Mouse (Mus musculus): ENCODE measurements around the gene Tmem263.

DNA sequence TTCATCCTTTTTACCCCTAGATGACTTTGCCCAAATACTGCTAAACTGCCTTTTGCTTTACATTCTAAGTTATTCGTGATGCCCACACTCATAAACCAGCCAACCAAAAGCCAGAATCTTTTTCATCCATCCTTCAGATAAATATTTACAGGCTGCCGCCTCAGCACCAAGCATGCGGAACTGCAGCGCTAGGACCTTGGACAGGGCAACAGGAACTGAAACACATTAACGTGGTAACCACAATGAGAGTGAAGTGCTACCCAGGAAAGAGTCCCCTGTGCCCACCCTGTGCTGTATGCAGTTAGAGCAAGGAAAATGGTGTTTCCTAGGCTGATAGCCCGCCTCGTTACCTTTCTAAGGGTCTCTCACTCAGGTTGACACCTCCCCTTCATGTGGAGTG is 26.0 kb downstream of the Tmem263 start:
- peak; percentile 78 for TF ChIP-seq EP300 (IDR thresholded peaks at IDR 0.05; ENCODE audit: low read length)
- TF ChIP-seq POLR2A (IDR thresholded peaks at IDR 0.05; ENCODE audit: low read depth, low read length): no peak
- no peak for TF ChIP-seq UBTF (IDR thresholded peaks at IDR 0.05; ENCODE audit: low read depth, low read length)
- no peak for TF ChIP-seq CTCF (conservative IDR thresholded peaks at IDR 0.05 in 1 of 2, IDR thresholded peaks at IDR 0.05 in 1 of 2; ENCODE audit: low read depth in 2 of 2, low read length in 2 of 2)
- TF ChIP-seq MAX (IDR thresholded peaks at IDR 0.05; ENCODE audit: low read length): peak; percentile 80
- no peak for TF ChIP-seq MAZ (IDR thresholded peaks at IDR 0.05; ENCODE audit: low read depth, low read length)
- TF ChIP-seq USF2 (conservative IDR thresholded peaks at IDR 0.05; ENCODE audit: low read depth, low read length): no peak
- TF ChIP-seq HCFC1 (IDR thresholded peaks at IDR 0.05; ENCODE audit: low read depth, low read length): no peak; the same call in none of the 2 replicates
- no peak for TF ChIP-seq MYC (IDR thresholded peaks at IDR 0.05; ENCODE audit: low read depth, low read length)
- TF ChIP-seq USF1 (IDR thresholded peaks at IDR 0.05; ENCODE audit: low read depth, low read length): no peak
- no peak for TF ChIP-seq CHD2 (IDR thresholded peaks at IDR 0.05; ENCODE audit: low read length)
- TF ChIP-seq NELFE (IDR thresholded peaks at IDR 0.05; ENCODE audit: low read depth, low read length): no peak
- no peak for TF ChIP-seq TBP (conservative IDR thresholded peaks at IDR 0.05; ENCODE audit: low read depth, low read length)
